Mouse (Mus musculus) layer of hippocampus, adult 9-10 months (tissue): ENCODE data around the gene Ppp1ca.

Source experiments
- DNase-seq: peaks from one replicate; pipeline ENCODE4 v3.0.0; 2022; ENCODE audit warnings: low spot score

Gene Ppp1ca

GRCm38 (mm10) chr19:4232186-4232572 is 40.3 kb downstream of the Ppp1ca start:
- DNase-seq = no peak

GRCm38 (mm10) chr19:4232651-4233050 is 40.8 kb downstream of the Ppp1ca start:
- no peak for DNase-seq

DNA sequence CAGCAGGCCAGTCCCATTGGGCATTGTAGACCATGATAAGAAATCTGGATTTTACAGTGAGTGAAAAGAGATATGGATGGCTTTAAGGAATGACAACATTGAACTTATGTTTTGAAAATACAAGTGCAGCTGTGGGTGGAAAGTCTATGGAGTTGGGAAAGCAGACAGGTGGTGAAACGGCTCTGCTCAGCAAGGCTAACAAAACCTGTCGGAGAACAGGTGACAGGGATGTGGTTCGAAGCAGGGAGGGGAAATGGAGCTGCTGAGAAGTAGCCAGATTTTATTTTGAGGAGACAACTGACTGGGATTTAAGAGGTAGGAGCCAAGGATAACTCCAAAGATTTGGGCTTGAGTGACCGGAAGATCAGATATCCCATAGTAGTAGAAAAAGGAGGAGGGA is 42.7 kb downstream of the Ppp1ca start:
- no peak for DNase-seq

GRCm38 (mm10) chr19:4240247-4240668 is 48.4 kb downstream of the Ppp1ca start:
- DNase-seq = no peak

GRCm38 (mm10) chr19:4242416-4242815 is 50.6 kb downstream of the Ppp1ca start:
- no peak for DNase-seq

- no peak for DNase-seq
Observed at GRCm38 (mm10) chr19:4244775-4245174, 52.9 kb downstream of the Ppp1ca start.
